Mouse (Mus musculus) gastrocnemius, postnatal 4 days (tissue): ENCODE measurements around the gene Atf6. TPM values are rescaled to one million over a fixed set of nuclear protein-coding genes. Genes with fewer than 3 reads are reported as not detected.

ENCODE experiments used
- DNase-seq, 2 experiments: peaks; one replicate each; pipeline ENCODE4 v3.0.0; 2021 to 2022; ENCODE audit warnings: low spot score in 2 of 2, mixed read lengths in 2 of 2
- long read RNA-seq, 2 experiments: library from polyadenylated mRNA; stranded (forward); transcript quantifications; one replicate each; pipeline ENCODE4 v2.0.0; 2021
- total RNA-seq, 2 experiments: library from RNA; stranded (reverse); gene quantifications; 2 replicates each; pipeline ENCODE4 v1.2.3; 2021

The Atf6 gene
- 10 to 100 TPM; 16.4 to 17.4 TPM for total RNA-seq
- long read RNA-seq, experiment 1, full-length matches to known transcripts = 2 of 11 reads
- long read RNA-seq, experiment 1, partial matches to known transcripts = 2 of 11 reads
- long read RNA-seq, experiment 1, other reads (novel, unspliced or antisense) = 7 of 11 reads
- long read RNA-seq, experiment 2, full-length matches to known transcripts = 6 of 14 reads
- long read RNA-seq, experiment 2, partial matches to known transcripts = 5 of 14 reads
- long read RNA-seq, experiment 2, other reads (novel, unspliced or antisense) = 3 of 14 reads

DNA sequence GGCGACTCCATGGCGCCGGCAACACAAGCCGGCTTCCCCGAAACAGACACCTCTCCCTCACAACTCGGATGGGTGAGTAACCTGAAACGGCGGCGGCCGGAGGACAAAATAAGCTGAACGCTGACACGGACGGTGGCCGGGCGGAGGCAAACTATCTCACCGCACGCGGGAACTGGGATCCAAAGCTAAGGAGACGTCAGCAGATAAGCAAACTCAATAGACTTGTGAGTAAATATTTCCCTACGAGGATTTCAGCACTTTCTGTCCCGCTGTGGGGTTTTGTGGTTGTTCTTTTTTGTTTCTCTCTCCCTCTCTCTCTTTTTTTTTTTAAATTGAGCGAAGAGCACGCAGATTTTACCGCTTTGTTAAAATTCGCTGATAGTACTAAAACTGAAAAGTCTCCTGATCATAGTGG lies at the start of gene Atf6:
Gene Atf6, minus strand, starts transcription at position 81 of the 415 bp plus-strand sequence.
- peak; percentile 94 to 95 for DNase-seq

DNA sequence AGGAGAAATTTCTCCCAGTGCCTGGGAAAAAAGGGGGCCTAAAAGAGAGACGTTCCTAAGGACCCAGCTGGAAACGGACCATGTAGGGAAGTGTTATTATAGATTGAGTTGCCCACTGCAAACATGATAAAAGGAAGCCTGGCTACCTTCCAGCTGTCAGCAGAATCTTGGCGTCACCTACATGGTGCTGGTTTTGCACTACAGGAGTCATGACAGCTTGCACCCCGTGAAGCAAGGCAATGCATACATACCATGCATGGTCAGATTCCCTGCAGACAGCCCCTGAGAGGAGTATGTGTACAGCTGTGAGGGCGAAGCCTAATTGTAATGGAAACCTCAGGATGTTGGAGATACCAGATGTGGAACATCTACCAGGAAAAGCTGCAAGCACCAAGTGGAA lies 48.1 kb upstream of the Atf6 start:
- no peak for DNase-seq

DNA sequence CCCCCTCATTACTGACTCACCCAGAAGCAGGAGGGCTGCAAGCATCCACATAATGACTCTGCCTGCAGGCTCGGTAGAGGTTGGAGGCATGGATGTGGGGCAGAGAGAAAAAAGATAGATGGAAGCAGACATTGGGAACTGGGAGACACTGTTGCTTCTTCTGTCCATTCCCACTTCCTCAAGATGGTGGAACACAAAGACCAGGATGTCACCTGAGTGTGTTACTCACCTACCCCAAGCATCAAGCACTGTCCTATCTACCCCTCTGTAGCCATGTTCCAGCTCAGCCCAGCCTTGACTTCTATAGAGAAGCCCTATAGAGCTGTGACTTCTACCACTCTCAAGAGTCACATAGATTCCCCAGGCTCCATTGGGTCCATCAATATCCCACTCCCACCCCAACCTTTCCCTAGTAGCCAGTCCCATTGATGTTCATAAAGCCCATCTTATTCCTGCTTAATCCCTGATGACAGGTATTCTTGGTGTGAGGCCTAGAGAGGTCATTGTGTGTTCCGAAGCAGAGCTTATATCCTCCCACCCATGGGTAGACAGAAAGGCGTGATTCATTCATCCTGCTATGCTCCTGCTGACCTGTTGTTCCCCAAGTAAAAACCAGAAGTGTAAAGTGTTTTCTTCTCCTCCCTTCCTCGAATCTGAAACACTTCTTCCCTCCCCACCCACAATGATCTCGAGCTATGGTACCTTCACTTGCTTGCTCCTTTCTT lies 45.5 kb upstream of the Atf6 start, which contains the start of gene Fcrlb:
Gene Fcrlb, minus strand, starts transcription at position 51 of the 725 bp plus-strand sequence.
- no peak for DNase-seq

DNA sequence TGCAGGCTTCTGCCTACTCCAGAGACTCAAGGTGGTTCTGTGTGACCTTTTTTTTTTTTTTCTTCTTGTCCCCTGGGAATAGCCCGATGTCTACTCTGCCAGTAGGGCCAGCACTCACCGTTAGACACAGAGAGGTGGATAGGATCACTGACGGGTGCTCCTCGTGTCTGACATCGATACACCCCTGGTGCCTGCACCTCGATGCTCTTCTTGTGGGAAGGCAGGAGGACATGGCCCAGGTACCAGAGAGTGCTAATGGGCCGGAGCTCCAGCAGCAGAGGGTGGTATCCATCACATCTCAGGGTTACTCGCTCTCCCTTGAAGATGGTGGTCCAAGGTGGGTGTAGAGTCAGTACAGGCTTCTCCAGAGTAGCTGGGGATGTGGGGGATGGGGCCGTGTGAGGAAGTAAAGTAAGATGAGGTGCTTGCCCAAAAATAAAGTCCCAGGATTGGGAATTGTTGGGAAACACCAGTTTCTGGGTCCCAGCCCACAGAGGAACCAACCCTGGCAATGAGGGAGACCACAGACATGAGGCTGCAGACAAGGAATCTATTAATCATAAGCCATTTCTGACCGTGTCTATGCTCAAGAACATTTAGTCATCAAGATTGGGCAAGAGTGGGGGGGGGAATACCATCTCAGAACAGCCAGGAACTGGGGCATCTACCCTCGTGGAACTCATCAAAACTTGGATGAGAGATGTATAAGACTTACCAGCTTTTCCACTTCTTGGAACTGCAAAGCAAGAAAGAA lies 44.5 kb upstream of the Atf6 start:
- DNase-seq = no peak

DNA sequence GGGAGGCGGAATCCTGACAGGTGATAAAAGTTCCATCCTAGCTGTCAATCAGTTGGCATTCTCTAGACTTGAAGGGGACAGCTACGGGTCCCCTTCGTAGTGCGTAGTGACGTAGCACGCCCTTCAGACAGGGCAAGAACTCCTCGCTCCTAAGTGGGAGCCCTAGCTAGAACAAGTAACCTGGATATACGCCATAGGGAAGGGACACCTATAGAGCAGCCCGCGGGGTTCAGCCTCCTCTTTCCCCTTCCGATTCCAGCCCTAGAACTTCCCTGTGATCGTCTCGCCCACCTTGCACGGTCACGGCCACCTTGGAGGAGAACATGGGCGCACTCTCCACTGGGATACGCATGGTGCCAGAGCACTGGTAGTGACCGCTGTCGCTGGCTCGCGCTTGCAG lies 40.8 kb upstream of the Atf6 start:
- DNase-seq = no peak

DNA sequence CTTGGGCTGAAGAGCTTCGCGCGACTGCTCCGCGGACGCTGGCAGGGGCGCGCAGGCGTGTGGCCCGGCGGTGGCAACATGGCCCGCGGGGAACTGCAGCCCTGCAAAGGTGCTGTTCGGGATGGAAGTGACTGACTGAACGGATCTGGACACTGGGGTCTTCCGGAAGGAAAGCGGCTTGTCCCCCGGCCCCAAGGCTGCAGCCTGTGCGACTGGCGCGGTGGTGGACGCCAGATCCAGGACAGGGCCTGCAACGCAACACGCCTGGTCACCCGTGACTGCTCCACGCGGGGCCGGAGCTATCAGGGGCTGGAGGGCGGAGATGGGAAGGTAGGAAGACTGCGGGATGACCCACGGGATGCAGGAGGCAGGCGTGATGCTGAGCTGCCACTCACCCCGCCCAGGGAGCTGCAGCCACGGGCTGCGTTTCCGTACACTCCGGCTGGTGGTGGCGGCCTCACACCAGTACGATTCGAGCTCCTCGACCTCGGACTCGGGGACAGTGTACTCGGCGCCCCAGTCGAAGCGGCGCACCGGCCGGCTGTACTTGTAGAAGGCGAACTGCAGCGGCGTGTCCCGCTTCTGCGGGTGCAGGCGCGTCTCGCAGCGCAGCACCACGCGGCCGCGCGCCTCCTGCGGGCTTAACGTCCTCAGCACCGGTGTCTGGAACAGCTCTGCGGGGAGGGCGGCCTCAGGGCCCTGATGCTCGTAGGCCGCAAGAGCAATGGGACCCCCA lies 40.1 kb upstream of the Atf6 start:
- peak in 1 of 2 experiments; percentile 29 for DNase-seq

DNA sequence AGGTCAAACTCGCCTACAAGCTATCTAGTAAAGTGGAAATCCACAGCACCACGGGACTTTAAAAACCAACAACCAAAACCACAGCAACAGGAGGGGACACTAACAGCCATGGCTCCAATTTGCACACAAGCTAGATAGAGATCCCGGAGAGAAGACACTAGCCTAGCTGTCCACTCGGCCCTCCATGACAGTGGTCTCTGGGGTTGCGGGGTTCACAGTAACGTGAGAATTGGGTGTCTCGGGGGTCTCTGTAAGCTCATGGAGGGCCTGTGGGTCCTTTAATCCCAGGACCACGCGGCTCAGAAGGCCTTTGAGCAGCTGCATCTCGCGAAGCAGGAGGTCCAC lies 39.5 kb upstream of the Atf6 start:
- no peak for DNase-seq

DNA sequence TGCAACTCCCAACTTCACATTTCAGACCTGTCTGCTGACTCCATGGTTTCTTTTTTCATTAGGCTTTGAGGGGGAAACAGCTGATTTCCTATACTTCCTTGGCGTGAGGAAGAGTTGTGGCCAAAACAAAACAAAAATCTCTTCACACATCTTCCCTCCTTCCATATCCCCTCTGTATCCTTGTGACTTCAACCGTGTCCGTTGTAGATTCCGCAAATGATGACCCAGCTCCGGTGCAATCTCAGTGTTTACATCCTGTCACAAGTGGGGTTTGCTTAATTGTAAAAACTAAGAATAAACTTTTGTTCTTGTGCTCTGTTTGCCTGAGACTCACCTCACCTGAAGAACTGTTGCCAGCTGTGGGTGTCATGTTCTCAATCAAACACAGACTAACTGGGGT lies 35.9 kb upstream of the Atf6 start:
- no peak for DNase-seq

DNA sequence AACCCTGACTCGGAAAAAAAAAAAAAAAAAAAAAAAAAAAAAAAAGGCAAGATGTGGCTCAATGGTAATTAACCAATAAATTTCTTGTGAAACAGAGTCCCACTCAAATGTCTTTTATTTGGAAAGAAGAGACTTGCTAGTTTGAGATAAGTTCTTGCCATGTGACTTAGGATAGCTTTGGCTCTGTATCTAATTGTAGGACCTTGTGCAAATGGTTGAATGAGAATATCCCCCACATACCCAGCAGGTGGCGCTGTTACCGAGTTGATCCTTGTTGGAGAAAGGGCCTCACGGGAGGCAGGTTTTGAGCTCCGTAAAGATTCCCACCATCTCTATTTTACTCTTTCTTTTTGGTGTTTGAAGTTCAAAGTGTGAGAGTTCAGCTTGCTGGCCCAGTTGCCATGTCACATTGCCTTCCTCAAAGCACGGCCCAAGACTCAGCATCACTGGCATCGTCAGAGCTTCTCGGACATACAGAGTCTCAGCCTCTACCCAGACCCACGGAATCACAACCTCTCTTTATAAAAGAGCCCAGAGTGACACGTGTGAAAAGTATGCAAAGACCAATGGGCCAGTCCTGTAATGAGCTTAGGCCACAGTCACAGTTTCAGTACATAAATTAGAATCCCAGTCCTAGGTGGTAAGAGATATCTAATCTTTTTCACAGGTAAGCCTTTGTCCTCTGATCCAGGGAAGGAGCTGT lies 34.1 kb upstream of the Atf6 start:
- DNase-seq = peak; percentile 70 to 81

DNA sequence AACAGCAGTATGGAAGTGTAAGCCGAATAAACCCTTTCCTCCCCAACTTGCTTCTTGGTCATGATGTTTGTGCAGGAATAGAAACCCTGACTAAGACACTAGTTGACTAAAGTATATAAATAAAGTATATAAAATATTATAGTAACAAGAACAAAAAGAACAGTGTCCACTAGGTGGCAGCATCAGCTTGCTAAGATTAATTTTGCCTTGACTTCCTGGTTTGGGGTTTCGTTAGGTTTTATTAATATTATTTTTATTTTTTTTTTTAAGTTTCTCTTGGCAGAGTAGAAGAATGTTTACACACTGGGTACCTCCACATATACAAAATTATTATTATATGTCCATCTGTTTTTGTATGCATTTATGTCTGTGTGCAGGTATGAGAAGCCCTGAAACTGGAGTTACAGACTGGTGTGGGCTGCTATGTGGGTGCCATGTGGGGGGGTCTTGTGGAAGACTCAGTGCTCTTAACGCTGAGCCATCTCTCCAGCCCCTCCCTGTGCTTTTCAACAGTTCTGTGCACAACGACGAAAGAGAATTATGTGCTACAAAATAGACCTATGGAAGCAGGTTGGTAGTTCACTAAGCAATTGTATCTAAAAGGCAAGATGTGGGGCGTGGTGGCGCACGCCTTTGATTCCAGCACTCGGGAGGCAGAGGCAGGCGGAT lies 33.4 kb upstream of the Atf6 start:
- DNase-seq = peak in 1 of 2 experiments; percentile 48

DNA sequence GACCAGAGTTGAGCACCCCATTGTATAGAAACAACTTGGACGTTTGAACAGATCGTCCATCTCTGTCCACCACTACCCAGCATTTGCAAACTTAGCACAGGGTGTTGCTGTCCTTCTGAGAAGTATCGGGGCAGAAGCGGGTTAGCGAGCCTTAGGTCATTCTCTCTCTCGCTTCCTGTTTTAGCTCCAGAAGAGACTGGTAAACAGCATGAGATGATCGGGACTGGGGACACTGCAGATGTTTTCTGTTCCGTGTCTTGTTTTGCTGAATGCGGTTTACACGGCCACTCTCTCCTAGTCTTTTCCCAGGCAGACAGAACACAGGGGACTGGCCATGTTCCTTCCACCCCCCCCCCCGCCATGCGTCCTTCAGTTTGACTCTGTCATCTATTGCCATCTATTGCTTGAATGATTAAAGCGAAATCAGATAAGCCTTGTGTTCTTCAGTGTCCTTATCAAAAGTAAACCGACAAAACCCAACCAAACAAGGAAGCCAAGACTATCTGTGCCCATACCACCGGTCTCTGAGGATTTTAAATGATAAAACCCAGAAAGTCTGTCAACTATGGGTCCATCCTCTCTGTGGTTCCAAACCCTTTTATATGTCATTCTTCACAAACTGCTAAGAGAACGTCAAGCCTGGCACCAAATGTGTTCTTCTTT lies 31.0 kb upstream of the Atf6 start:
- no peak for DNase-seq

DNA sequence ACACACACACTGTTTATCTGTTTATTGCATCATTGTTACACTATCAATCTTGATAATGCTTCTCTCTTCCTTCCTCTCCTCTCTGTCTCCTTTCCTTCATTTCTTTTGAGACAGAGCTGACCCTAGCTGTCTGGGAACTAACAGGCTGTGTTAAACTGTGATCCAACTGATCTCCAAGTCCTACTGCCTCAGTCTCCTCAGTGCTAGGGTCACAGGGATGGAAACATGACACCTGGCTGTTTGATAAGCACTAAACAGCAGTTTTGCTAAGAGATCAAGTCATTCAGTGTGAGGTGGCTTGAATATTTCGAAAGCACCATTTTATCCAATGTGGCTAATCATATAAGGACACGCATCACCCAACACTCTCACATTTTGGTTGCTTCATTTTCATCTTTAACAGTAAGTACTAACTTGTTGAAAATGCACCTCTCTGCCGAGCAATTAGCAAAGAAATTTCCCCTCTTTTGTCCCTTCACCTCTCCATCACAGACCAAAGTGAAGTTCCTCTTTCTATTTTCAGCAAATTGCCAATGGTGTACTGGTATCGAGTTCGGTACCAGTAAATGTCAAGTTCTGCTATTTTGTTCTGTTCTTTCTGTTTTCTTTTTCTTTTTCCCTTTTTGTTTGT lies 29.2 kb upstream of the Atf6 start:
- no peak for DNase-seq

DNA sequence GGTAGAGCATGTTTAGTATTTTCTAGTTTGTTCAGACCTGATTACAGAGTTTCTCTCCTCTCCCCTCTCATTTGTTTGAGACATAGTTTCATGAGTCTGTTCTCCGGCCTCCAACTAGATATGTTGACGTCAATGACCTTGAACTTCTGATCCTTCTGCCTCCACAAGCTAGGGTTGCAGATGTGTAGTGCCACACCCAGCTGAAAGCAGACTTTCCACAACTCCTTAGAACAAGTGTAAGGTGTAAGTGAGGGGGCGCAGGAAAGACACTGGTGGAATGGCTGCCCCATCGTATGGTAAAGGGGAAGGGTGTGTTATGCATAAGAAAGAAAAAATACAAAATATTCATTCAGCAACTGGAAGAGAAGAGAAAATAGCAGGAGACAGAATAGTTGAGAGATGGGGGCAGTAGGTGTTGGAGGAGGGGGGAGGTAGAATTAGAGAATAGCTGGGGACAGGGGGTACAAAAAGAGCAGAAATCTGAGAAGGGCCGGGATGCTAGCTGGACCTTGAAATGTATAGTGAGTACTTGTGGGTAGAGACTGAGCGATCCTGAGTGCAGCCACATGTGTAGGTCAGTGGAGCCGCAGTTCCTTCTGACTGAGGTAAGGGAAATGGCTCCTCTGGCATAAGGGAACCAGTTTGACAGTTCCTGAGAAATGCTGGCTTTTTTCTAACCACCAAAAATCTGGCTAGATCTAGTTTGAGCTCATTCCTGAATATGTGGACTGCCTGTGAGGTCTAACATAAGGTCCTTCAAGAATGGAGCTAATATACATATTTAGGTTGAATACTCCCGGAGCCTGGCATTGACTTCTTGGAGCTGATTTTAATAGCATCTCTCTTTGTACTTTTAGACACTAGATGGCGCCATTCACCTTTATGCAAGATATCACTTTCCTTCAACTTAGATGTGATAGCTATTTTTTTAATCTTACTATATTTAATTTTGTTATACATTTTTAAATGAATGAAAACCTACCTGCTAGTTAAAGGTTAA lies 27.3 kb upstream of the Atf6 start:
- DNase-seq = no peak

DNA sequence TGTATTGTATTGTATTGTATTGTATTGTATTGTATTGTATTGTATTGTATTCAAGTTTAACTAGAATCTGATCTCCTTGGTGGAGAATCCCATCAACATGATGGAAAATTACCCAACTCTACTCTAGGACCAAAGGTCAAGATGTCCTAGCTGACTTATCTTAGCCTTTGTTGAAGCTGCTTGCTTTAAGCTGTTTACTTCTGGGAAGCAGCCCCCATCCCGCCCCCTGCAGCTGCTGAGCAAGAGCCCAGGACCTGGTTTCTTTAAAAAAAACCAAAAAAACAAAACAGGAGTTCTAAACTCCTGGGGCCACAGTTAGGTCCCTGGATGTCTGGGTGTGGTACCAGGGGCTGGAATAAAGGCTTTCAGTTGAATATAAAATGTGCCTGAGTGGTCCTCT lies 24.7 kb upstream of the Atf6 start:
- DNase-seq = no peak

DNA sequence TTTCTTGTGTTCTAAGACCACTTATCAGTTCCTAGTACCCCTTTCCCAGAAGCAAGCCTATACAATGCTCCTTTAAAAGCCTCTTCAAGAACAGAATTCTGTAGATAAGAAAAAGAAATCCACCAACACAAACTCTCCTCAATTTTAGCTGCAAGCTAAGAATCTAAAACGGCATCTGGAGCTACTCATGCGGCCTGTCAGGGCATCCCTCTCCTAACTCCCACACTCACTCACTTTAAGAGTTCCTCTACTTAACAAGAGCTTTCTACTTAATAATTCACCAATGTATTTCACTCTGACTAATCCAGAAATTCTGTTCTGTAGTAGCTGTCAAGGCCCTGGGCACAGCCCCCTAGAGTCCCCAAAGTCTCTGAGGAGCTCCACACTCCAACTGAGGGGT lies 24.1 kb upstream of the Atf6 start:
- no peak for DNase-seq

DNA sequence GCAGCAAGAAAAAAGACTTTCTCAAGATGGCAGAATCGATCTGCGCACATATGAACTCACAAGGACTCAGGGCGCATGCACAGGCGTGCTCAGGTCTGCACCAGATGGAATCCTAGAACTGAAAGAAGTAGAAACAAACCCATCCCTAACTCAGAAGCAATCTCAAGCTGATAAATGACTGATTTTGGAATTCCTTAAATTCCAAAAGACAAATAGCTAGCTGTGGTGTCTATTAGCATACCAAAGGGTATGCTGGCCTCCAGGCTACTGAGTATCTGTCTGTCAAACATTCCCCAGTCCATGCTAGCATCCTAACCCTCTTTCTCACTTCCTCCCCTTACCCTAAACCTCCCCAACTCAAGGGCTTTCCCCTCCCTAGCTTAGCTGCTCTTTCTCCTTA lies 21.7 kb upstream of the Atf6 start:
- no peak for DNase-seq

DNA sequence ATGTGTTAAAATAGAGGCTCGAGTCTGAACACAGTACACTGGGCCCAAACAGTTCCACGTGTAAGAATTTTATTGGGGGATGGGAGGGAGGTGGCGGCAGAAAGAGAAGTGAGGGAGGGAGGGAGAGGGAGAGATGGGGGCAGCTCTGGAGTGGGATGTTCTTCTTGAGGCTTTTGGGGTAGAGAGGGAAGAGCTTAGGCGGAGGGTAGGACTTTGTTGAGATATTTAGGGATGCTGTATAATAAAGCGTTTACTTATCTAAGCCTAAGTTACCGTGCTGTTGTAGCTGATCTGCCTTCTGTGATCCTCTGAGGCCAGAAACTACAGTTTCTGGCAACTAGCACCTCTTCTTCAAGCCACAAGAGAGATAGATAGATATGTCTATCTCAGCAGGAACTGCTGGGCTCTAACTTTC lies 18.5 kb upstream of the Atf6 start:
- DNase-seq = no peak

DNA sequence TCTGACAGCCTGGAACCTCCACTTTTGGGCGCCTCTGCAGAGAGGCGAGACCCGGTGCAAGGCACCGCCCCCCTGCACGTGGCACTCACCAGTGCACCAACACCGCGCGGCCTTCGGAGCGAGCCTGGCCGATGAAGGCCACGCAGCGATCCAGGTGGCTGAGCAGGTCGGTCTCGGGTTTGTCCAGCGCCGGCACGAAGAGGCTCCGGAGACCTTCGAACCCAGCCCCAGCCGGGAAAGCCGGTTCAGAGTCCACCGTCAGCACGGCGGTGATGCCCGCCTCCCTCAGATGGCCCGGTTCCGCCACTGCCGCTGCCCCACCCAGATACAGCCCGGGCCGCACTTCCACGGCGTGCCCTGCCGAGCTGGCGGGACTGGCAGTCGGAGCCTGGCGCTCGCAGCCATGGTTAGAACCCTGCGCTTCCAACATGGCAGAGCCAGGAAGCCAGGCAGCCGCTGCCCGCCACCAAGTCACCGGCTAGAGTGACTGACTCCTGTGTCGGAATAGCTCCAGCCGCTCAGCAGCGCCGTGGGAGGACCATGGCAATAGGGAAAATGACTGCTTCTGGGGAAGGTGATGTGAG lies 17.5 kb upstream of the Atf6 start, which contains the start of the genes Gm26620 and Dusp12:
Gene Gm26620, plus strand, starts transcription at position 88 of the 584 bp plus-strand sequence.
Gene Dusp12, minus strand, starts transcription at position 563 of the 584 bp plus-strand sequence.
- peak; percentile 67 to 84 for DNase-seq
